Mouse (Mus musculus) bone marrow, adult 2 months (tissue): ENCODE results near the gene Hsd11b2. TPM values are rescaled to one million over a fixed set of nuclear protein-coding genes. Genes with fewer than 3 reads are reported as not detected.

Experiments used
- H3K27ac ChIP-seq: fragments of 200-500 bp; 2 replicates; pipeline ENCODE4 v1.5.1; 2012; ENCODE audit warnings: low read depth, mild to moderate bottlenecking, control low read depth, inconsistent platforms, low read length; ENCODE audit not compliant: control insufficient read depth, poor library complexity, insufficient read depth
- H3K4me1 ChIP-seq: fragments of 200-500 bp; 2 replicates; pipeline ENCODE4 v1.6.1; 2011; ENCODE audit warnings: low read length; ENCODE audit not compliant: control insufficient read depth, insufficient read depth
- H3K4me3 ChIP-seq: fragments of 200-500 bp; replicated peaks from 2 replicates; pipeline ENCODE3; 2011; ENCODE audit warnings: mild to moderate bottlenecking, low read depth, low read length, control low read depth; ENCODE audit not compliant: control insufficient read depth
- CTCF ChIP-seq: fragments of 200-500 bp; IDR thresholded peaks from 2 replicates; pipeline ENCODE4 v1.5.1; 2011; ENCODE audit warnings: low read length, control low read depth; ENCODE audit not compliant: control insufficient read depth, insufficient read depth
- POLR2A ChIP-seq: fragments of 200-500 bp; IDR thresholded peaks from 2 replicates; pipeline ENCODE4 v1.6.1; 2011; ENCODE audit warnings: low read depth, mild to moderate bottlenecking, control low read depth, low read length, borderline replicate concordance; ENCODE audit not compliant: control insufficient read depth
- WGBS: fragments of 180-500 bp; shearing (Covaris S2); methylation state at CpG from one replicate; pipeline ENCODE4 v1.1.7; 2018; 5-methylcytosine and 5-hydroxymethylcytosine counted together
- polyA plus RNA-seq: library from polyadenylated mRNA; stranded (reverse); fragments of >200 nt; gene quantifications from 2 replicates; pipeline ENCODE4 v1.2.4, GENCODE M21; 2011; ENCODE audit warnings: low replicate concordance; ENCODE audit not compliant: missing spikeins, insufficient read depth, insufficient read length

The Hsd11b2 gene
- polyA plus RNA-seq, 1 experiment: 0.82 TPM

DNA sequence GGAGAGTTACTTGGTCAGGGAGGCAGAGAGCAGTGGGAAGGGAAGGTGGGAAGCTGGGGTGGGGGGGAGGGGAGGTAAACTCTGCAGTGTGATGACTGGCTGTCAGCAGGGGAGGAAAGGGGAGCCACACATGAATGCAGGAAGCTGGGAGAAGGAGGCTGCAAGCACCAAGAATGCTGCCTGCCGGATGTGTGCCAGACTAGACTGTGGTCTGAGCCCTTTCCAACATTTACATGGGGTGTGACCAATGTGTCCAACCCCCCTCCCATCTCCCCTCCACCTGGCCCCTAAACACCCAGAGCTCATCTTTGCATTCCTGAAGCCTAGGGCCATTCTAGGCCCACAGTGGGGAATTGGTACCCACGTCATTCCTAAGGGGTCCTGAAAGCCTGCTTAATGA, 37.5 kb upstream of the Hsd11b2 start:
- Histone ChIP-seq H3K4me3 (no peak overlapping the region), H3K27ac (no peak overlapping the region), H3K4me1 (no peaks in the 10 kb centered on the region)
- 82% methylated on average over 2 of the region's 2 CpGs for whole genome bisulfite sequencing
- TF ChIP-seq CTCF (no peak), POLR2A (no peak)

DNA sequence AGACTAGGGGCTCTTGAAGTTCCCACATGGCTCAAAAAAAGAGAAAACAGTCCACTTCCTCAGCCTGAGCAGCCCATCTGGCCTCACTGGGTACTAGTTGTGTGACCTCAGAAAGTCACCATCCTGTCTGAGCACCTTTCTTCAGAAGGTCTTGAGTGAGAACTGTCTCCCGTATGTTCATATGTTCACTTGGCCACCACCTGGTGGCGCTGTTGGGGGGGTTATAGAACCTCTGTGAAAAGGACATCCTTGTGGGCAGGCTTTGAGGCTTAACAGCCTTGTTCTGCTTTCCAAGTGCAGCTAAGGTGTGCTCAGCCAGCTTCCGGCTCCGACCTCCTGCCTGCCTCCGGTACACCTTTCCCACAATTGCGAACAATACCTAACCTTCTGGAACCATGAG, 37.1 kb upstream of the Hsd11b2 start:
- WGBS: 68% methylated on average over 6 of the region's 6 CpGs

DNA sequence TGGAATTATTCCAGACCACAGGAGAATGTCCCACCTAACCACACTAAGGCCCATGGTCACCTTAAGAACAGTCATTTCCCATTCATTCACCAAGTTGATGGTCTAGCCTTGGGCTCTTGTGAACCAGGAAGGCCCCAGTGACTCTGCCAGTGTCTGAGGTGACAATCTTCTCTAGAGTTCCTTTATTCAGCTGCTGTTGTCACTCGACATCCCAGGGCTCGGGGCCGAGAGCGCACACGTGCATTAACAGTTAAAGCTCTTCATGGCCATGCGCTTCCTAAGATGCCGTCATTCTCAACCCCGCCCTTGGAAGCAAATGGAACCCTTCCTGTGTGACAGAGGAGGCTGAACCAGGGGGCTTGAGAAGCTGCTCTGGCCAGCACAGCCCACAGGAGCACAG, 36.4 kb upstream of the Hsd11b2 start:
- WGBS: 87% methylated on average over 8 of the region's 8 CpGs
- H3K4me1 ChIP-seq: no peaks in the 10 kb centered on the region
- H3K4me3 ChIP-seq: no peak overlapping the region
- no peak overlapping the region for H3K27ac ChIP-seq
- no peak for TF ChIP-seq POLR2A
- no peak for TF ChIP-seq CTCF

More for the DNA sequence above, 37.1 kb upstream of the Hsd11b2 start:
- TF ChIP-seq POLR2A (no peak), CTCF (peak; percentile 51; the same call in 1 of the 2 replicates)
- H3K4me3 ChIP-seq: no peak overlapping the region
- no peak overlapping the region for H3K27ac ChIP-seq
- H3K4me1 ChIP-seq: no peaks in the 10 kb centered on the region

DNA sequence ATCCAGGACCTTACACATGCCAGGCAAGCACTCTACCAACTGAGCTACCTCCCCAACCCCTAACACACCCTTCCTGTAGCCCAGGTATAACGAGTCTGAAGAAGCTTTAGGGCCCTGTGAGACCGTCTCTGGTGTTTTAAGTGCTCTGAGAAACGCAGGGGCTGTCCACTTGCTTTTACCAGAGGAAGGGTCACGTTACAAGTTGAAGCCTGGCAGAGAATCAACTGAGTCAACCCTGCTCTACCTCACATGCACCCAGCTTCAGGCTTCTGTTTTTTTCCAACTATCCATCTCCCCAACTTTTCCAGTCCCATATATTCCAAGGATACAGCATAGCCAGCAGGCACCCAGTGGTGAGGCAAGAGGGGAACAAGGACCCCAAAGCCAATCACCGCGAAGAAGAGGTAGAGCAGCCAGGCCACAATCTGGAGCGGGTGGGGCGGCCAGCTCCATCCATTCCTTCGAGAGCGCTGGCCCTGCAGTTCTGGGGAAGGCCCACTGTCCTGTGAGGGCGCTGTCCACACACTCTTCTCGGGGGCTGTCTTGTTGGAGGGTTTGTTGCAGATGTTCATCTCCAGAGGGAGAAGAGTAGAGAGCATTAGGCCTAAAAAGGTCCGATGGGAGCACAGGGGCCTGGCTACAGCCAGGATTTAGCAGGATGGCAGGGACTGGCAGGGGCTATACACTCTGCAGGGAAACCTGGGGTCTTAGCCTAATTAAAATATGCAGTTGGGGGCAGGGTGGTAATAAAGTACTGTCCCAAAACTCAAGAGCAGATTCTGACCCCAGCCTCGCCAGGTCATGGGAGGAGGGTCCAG, 35.1 kb upstream of the Hsd11b2 start:
- Histone ChIP-seq H3K4me3 (no peak overlapping the region), H3K27ac (no peak overlapping the region), H3K4me1 (no peaks in the 10 kb centered on the region)
- WGBS: 76% methylated on average over 14 of the region's 14 CpGs
- TF ChIP-seq CTCF: no peak
- no peak for TF ChIP-seq POLR2A

DNA sequence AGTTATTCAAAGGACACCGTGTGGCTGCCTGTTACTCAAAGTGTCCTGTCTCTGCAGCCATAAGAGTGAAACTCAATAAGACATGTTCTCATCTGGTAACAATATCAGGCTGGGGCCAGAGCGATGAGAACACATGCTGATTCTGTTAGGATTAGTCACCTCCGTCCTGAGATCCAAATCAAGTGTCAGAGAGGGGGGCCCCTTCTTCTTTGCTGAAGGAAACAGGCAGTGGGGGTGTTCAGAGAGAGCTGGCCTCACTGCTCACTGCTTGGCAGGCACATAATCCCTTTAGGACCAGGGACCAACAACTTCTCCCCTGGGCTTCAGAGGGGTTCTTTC, 34.6 kb upstream of the Hsd11b2 start:
- no peak for TF ChIP-seq CTCF
- TF ChIP-seq POLR2A: no peak
- Histone ChIP-seq H3K4me3 (no peak overlapping the region), H3K4me1 (no peaks in the 10 kb centered on the region), H3K27ac (no peak overlapping the region)
- 90% methylated on average over 3 of the region's 3 CpGs for WGBS

DNA sequence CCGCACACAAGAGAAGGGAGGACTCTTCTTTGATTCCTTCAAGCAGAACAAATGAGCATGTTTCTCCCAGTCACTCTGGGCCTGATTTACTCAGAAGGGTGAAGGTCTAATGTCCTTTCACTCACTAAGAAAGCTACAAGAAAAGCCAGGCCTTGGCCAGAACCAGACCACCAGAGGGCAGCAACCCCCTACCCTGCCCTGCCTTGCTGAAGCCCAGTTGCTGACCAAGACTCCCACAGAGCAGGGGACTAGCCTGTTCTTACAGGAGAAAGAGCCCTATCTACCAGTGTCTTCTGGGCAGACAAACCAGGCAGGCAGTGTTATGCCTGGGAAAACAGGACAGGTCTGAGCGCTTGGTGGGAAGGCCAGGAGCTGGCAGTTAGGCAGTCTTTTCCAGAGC, 34.2 kb upstream of the Hsd11b2 start:
- H3K27ac ChIP-seq: no peak overlapping the region
- H3K4me3 ChIP-seq: no peak overlapping the region
- H3K4me1 ChIP-seq: no peaks in the 10 kb centered on the region
- WGBS: 84% methylated on average over 2 of the region's 2 CpGs
- TF ChIP-seq POLR2A (no peak), CTCF (peak; percentile 59; the same call in 1 of the 2 replicates)

DNA sequence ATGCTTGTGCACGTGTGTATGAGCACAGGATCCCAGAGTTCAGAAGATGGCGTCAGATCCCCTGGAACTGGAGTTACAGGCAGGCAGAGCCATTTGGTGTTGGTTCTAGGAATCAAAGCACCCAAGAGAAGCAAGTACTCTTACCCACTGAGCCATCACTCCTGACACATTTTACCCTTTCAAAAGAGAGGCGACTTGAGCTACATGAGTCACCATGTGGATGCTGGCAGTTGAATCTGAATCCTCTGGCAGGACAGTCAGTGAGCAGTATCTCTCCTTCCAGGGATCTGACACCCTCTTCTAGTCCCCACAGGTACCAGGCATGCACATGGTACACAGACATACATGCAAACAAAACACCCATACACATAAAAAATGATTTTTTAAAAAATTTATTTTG, 30.5 kb upstream of the Hsd11b2 start:
- 82% methylated on average over 3 of the region's 3 CpGs for WGBS
- H3K4me3 ChIP-seq: no peak overlapping the region

DNA sequence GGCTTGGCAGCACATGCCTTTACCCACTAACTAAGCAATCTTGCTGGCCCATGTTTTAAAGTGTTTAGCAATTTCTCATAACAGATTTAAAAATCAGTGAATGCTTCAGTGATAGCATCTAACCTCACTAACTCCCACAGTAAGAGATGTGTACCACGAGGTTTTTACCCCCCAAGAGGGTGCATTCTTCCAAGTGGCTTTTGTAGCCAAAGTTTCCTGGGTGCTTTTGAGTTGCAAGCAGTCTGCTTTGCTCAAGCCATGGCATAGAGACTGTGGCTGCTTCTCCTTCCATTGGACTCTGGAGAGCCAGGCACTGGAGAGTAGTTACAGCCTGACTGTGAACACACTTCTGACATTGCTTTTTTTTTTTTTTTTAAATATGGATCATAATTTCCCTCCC, 29.3 kb upstream of the Hsd11b2 start:
- WGBS: 42% methylated on average over 1 of the region's 1 CpGs
- no peak overlapping the region for H3K27ac ChIP-seq
- no peaks in the 10 kb centered on the region for H3K4me1 ChIP-seq
- no peak for TF ChIP-seq CTCF
- no peak for TF ChIP-seq POLR2A
- no peak overlapping the region for H3K4me3 ChIP-seq

More for the DNA sequence above, 30.5 kb upstream of the Hsd11b2 start:
- H3K27ac ChIP-seq: no peak overlapping the region
- no peaks in the 10 kb centered on the region for H3K4me1 ChIP-seq
- no peak for TF ChIP-seq CTCF
- TF ChIP-seq POLR2A: no peak
